Mouse (Mus musculus) megakaryocyte, embryonic 14.5 days (primary cell): ENCODE measurements around the gene Cped1.

Experiments
- FLI1 ChIP-seq: IDR thresholded peaks from 2 replicates; pipeline ENCODE4 v1.6.1; 2012; ENCODE audit warnings: low read length, inconsistent platforms, mixed read lengths
- GATA1 ChIP-seq: IDR thresholded peaks from 3 replicates; pipeline ENCODE4 v1.6.1; 2012; ENCODE audit warnings: mixed read lengths, low read length, inconsistent platforms, borderline replicate concordance

GRCm38 (mm10) chr6:22116679-22117078 is 131.0 kb downstream of the Cped1 start:
- TF ChIP-seq GATA1, result no peak
- TF ChIP-seq FLI1, result no peak
